Mouse (Mus musculus): Measurements from ENCODE around the gene Hdac4. TPM values are rescaled to one million over a fixed set of nuclear protein-coding genes. Genes with fewer than 3 reads are reported as not detected.

The Hdac4 gene
- polyA plus RNA-seq, 1 experiment from 2014 or later, result 12.5 TPM

DNA sequence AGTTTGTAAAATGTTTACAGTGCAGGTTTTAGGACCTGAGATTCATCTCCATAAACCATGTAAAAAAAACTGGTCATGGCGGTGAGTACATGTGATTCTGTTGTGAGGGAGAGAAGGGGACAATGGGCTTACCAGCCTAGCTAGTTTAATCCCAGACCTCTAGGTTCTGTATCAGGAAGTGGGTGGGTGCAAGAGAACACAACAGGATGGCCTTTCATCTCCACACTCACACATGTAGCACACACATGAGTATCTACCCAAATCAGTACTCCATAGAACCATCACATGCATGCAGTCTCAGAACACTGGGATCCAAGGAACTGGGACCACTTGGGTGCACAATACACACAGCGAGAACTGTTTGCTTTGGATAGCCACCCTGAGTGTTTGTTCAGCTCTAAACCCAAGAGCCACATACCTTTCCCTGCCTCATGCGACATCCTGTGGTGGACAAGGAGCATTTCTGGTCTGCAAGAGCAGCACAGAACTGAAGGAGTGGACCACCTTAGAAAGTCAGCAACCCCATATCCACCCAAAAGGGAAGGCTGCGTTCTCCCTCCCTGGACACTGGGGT, 143.9 kb downstream of the Hdac4 start:
- no peak overlapping the region for H3K27ac ChIP-seq (ENCODE audit: low read depth, low read length)
- H3K9me3 ChIP-seq (replicated peaks; ENCODE audit: control insufficient read depth, low read length), result no peaks in the 10 kb centered on the region
- 81% methylated on average over 4 of the region's 4 CpGs for WGBS (ENCODE audit: insufficient replicate concordance)
- no peak overlapping the region for H3K4me3 ChIP-seq (ENCODE audit: low read depth, low read length)
- H3K36me3 ChIP-seq (ENCODE audit: control insufficient read depth, insufficient read depth, low read length), result no peaks in the 10 kb centered on the region
- H3K4me1 ChIP-seq (ENCODE audit: control insufficient read depth, insufficient read depth, low read length), result peaks cover 52% of the 10 kb centered on the region
- no peaks in the 10 kb centered on the region for H3K27me3 ChIP-seq (ENCODE audit: control insufficient read depth, insufficient read depth, low read length)
- H3K9ac ChIP-seq (ENCODE audit: low read depth, low read length), result no peak overlapping the region
- ATAC-seq (replicated peaks; ENCODE audit: insufficient number of reproducible peaks, low FRiP score, low TSS enrichment), result no peak
- H3K4me2 ChIP-seq, result no peak overlapping the region

GRCm38 (mm10) chr1:92050992-92051391, 144.5 kb downstream of the Hdac4 start:
- Histone ChIP-seq H3K27me3 (ENCODE audit: control insufficient read depth, insufficient read depth, low read length) (no peaks in the 10 kb centered on the region), H3K9ac (ENCODE audit: low read depth, low read length) (no peak overlapping the region), H3K9me3 (replicated peaks; ENCODE audit: control insufficient read depth, low read length) (no peaks in the 10 kb centered on the region), H3K4me2 (no peak overlapping the region), H3K4me3 (ENCODE audit: low read depth, low read length) (no peak overlapping the region), H3K36me3 (ENCODE audit: control insufficient read depth, insufficient read depth, low read length) (no peaks in the 10 kb centered on the region), H3K27ac (ENCODE audit: low read depth, low read length) (no peak overlapping the region), H3K4me1 (ENCODE audit: control insufficient read depth, insufficient read depth, low read length) (peaks cover 47% of the 10 kb centered on the region)
- no peak for ATAC-seq (replicated peaks; ENCODE audit: insufficient number of reproducible peaks, low FRiP score, low TSS enrichment)

DNA sequence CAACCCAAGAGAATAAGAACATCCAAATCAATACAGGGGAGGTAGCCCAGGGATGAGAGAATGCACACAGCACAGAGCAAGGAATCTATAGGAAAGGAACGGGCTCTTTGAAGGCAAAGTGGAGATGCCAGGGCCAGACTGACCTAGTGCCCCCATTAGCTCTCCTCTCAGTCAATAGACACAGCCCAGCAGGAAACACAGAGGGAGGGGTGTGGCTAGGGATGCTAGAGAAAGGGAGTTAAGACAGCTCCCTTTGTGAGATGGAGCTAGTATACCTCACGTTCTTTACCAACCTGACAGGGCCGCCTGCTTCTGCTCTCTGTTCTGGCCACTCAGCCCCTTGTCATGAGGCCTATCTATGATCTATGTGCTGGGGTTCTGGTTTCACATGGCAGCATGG, 144.9 kb downstream of the Hdac4 start:
- peaks cover 44% of the 10 kb centered on the region for H3K4me1 ChIP-seq (ENCODE audit: control insufficient read depth, insufficient read depth, low read length)
- H3K36me3 ChIP-seq (ENCODE audit: control insufficient read depth, insufficient read depth, low read length), result no peaks in the 10 kb centered on the region
- no peak overlapping the region for H3K27ac ChIP-seq (ENCODE audit: low read depth, low read length)
- no peak overlapping the region for H3K4me2 ChIP-seq
- no peaks in the 10 kb centered on the region for H3K9me3 ChIP-seq (replicated peaks; ENCODE audit: control insufficient read depth, low read length)
- no peak overlapping the region for H3K4me3 ChIP-seq (ENCODE audit: low read depth, low read length)
- no peak overlapping the region for H3K9ac ChIP-seq (ENCODE audit: low read depth, low read length)
- H3K27me3 ChIP-seq (ENCODE audit: control insufficient read depth, insufficient read depth, low read length), result no peaks in the 10 kb centered on the region
- no peak for ATAC-seq (replicated peaks; ENCODE audit: insufficient number of reproducible peaks, low FRiP score, low TSS enrichment)
- WGBS (ENCODE audit: insufficient replicate concordance), result 52% methylated on average over 3 of the region's 3 CpGs

DNA sequence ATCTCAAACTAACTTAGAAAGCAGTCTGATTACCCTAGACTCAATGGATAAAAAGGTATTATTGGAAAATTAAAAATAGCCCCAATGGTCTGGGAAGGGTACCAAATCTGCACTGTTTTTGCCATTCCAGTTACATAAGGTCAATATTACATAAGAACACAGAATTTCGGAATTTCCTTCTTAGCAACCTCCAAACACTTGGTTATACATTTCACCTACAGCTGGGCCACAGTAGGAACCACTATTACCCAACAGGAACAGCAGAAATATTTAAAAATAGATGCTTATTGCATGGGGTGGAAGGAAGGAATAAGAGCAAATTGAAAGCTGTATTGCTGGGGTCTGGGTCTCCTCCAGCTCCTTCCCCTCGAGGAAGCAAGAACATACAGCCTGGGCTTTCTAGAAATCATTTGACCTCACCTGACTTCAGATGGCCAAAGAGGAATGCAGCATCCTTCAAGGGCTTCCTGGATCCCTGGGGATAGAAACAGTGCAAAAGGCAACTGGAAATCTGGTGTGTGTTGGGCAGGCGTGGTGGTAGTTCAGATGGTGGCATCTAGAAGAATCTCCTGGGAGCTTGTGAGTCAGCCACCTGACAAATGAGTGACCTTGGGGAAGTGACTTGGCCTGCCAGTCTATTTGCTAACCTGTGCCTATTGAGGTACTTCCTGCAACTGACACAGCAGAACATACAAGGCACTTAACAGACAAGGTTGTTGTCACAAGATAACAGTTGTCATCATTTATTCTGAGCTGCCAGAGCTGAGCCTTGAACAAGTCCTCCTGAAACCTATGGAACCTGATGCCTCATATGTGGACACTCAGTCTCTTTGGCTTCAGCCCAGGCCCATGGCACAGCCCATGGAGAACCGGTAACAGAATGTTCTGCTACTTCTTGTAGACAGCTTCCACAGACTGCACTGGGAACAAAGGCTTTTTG, 146.8 kb downstream of the Hdac4 start:
- Histone ChIP-seq H3K4me1 (ENCODE audit: control insufficient read depth, insufficient read depth, low read length) (peaks cover 44% of the 10 kb centered on the region), H3K27me3 (ENCODE audit: control insufficient read depth, insufficient read depth, low read length) (no peaks in the 10 kb centered on the region), H3K4me2 (no peak overlapping the region), H3K9ac (ENCODE audit: low read depth, low read length) (no peak overlapping the region), H3K27ac (ENCODE audit: low read depth, low read length) (no peak overlapping the region), H3K9me3 (replicated peaks; ENCODE audit: control insufficient read depth, low read length) (no peaks in the 10 kb centered on the region), H3K4me3 (ENCODE audit: low read depth, low read length) (no peak overlapping the region), H3K36me3 (ENCODE audit: control insufficient read depth, insufficient read depth, low read length) (no peaks in the 10 kb centered on the region)
- ATAC-seq (replicated peaks; ENCODE audit: insufficient number of reproducible peaks, low FRiP score, low TSS enrichment), result no peak
- 73% methylated on average over 4 of the region's 4 CpGs for WGBS (ENCODE audit: insufficient replicate concordance)

- 69% methylated on average over 1 of the region's 1 CpGs for WGBS (ENCODE audit: insufficient replicate concordance)
- Histone ChIP-seq H3K27ac (ENCODE audit: low read depth, low read length) (no peak overlapping the region), H3K9ac (ENCODE audit: low read depth, low read length) (no peak overlapping the region), H3K4me2 (no peak overlapping the region), H3K36me3 (ENCODE audit: control insufficient read depth, insufficient read depth, low read length) (no peaks in the 10 kb centered on the region), H3K27me3 (ENCODE audit: control insufficient read depth, insufficient read depth, low read length) (no peaks in the 10 kb centered on the region), H3K9me3 (replicated peaks; ENCODE audit: control insufficient read depth, low read length) (no peaks in the 10 kb centered on the region), H3K4me3 (ENCODE audit: low read depth, low read length) (no peak overlapping the region), H3K4me1 (ENCODE audit: control insufficient read depth, insufficient read depth, low read length) (peaks cover 32% of the 10 kb centered on the region)
- ATAC-seq (replicated peaks; ENCODE audit: insufficient number of reproducible peaks, low FRiP score, low TSS enrichment), result no peak
Measured at GRCm38 (mm10) chr1:92045671-92046070, 149.8 kb downstream of the Hdac4 start.

GRCm38 (mm10) chr1:92044868-92045267, 150.6 kb downstream of the Hdac4 start:
- no peak overlapping the region for H3K4me3 ChIP-seq (ENCODE audit: low read depth, low read length)
- peaks cover 29% of the 10 kb centered on the region for H3K4me1 ChIP-seq (ENCODE audit: control insufficient read depth, insufficient read depth, low read length)
- H3K9me3 ChIP-seq (replicated peaks; ENCODE audit: control insufficient read depth, low read length), result no peaks in the 10 kb centered on the region
- H3K27ac ChIP-seq (ENCODE audit: low read depth, low read length), result no peak overlapping the region
- no peak for ATAC-seq (replicated peaks; ENCODE audit: insufficient number of reproducible peaks, low FRiP score, low TSS enrichment)
- H3K36me3 ChIP-seq (ENCODE audit: control insufficient read depth, insufficient read depth, low read length), result no peaks in the 10 kb centered on the region
- WGBS (ENCODE audit: insufficient replicate concordance), result 79% methylated on average over 3 of the region's 3 CpGs
- no peak overlapping the region for H3K9ac ChIP-seq (ENCODE audit: low read depth, low read length)
- no peaks in the 10 kb centered on the region for H3K27me3 ChIP-seq (ENCODE audit: control insufficient read depth, insufficient read depth, low read length)
- H3K4me2 ChIP-seq, result no peak overlapping the region

DNA sequence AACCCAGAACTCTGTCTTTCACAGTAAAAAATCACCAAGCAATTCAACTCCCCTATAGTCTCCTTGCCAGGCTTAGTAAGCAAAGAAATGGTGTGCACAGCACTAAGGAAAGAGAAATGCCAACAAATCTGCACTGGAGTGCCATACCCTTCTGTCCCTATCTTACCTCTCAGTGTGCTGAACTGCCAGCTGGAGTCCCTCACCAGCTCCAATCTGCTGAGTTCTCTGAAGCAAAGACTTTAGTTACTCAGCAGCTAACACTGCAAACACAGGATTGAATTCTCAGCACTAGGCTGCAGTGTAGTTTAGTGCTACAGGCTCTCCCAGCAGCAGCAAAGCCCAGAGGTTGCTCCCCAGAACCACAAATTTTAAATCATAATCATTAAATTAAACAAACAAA, 151.5 kb downstream of the Hdac4 start:
- no peaks in the 10 kb centered on the region for H3K9me3 ChIP-seq (replicated peaks; ENCODE audit: control insufficient read depth, low read length)
- no peak for ATAC-seq (replicated peaks; ENCODE audit: insufficient number of reproducible peaks, low FRiP score, low TSS enrichment)
- no peak overlapping the region for H3K4me2 ChIP-seq
- no peaks in the 10 kb centered on the region for H3K27me3 ChIP-seq (ENCODE audit: control insufficient read depth, insufficient read depth, low read length)
- H3K27ac ChIP-seq (ENCODE audit: low read depth, low read length), result no peak overlapping the region
- H3K4me3 ChIP-seq (ENCODE audit: low read depth, low read length), result no peak overlapping the region
- H3K36me3 ChIP-seq (ENCODE audit: control insufficient read depth, insufficient read depth, low read length), result no peaks in the 10 kb centered on the region
- peaks cover 21% of the 10 kb centered on the region for H3K4me1 ChIP-seq (ENCODE audit: control insufficient read depth, insufficient read depth, low read length)
- no peak overlapping the region for H3K9ac ChIP-seq (ENCODE audit: low read depth, low read length)

DNA sequence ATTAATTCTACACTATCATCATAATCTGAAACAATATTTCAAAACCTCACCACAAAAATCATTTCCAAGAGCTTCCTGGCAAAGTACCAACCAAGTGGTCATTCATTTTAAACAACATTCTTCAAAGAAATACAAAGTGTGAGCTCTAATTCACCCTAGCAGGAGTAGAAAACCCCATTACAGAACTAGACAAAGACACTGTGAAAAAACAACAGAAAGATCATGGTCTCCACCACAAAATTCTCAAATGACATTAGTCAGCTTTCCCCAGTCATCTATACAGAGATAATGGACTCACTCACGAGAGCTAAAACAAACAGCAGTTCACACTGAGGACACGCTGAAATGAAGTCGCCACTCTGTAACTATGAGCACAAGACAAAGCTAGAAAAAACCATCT, 153.4 kb downstream of the Hdac4 start:
- WGBS (ENCODE audit: insufficient replicate concordance), result 25% methylated on average over 3 of the region's 3 CpGs
- H3K27ac ChIP-seq (ENCODE audit: low read depth, low read length), result no peak overlapping the region
- no peak for ATAC-seq (replicated peaks; ENCODE audit: insufficient number of reproducible peaks, low FRiP score, low TSS enrichment)

GRCm38 (mm10) chr1:92041290-92041689, 154.2 kb downstream of the Hdac4 start:
- no peak overlapping the region for H3K4me3 ChIP-seq (ENCODE audit: low read depth, low read length)
- H3K4me2 ChIP-seq, result no peak overlapping the region
- no peaks in the 10 kb centered on the region for H3K27me3 ChIP-seq (ENCODE audit: control insufficient read depth, insufficient read depth, low read length)
- H3K9ac ChIP-seq (ENCODE audit: low read depth, low read length), result no peak overlapping the region
- H3K4me1 ChIP-seq (ENCODE audit: control insufficient read depth, insufficient read depth, low read length), result peaks cover 23% of the 10 kb centered on the region
- WGBS (ENCODE audit: insufficient replicate concordance), result 84% methylated on average over 3 of the region's 3 CpGs
- H3K36me3 ChIP-seq (ENCODE audit: control insufficient read depth, insufficient read depth, low read length), result no peaks in the 10 kb centered on the region
- no peak for ATAC-seq (replicated peaks; ENCODE audit: insufficient number of reproducible peaks, low FRiP score, low TSS enrichment)
- no peaks in the 10 kb centered on the region for H3K9me3 ChIP-seq (replicated peaks; ENCODE audit: control insufficient read depth, low read length)
- H3K27ac ChIP-seq (ENCODE audit: low read depth, low read length), result no peak overlapping the region

More for the DNA sequence above, 153.4 kb downstream of the Hdac4 start:
- H3K4me2 ChIP-seq, result no peak overlapping the region
- no peaks in the 10 kb centered on the region for H3K9me3 ChIP-seq (replicated peaks; ENCODE audit: control insufficient read depth, low read length)
- H3K36me3 ChIP-seq (ENCODE audit: control insufficient read depth, insufficient read depth, low read length), result no peaks in the 10 kb centered on the region
- H3K9ac ChIP-seq (ENCODE audit: low read depth, low read length), result no peak overlapping the region
- peaks cover 18% of the 10 kb centered on the region for H3K4me1 ChIP-seq (ENCODE audit: control insufficient read depth, insufficient read depth, low read length)
- no peak overlapping the region for H3K4me3 ChIP-seq (ENCODE audit: low read depth, low read length)
- no peaks in the 10 kb centered on the region for H3K27me3 ChIP-seq (ENCODE audit: control insufficient read depth, insufficient read depth, low read length)

All from heart, embryonic 11.5 days (tissue).